Mouse (Mus musculus) left cerebral cortex, postnatal 14 days (tissue): ENCODE measurements around the gene 1700017D01Rik. TPM values are rescaled to one million over a fixed set of nuclear protein-coding genes. Genes with fewer than 3 reads are reported as not detected.

Experiments
- DNase-seq, 2 experiments: peaks; one replicate each; pipeline ENCODE4 v3.0.0; 2021 to 2022; ENCODE audit warnings: low spot score in 2 of 2, mixed read lengths in 1 of 2
- intact Hi-C: fragments of 180-260 bp; cut with DNase I; formaldehyde crosslinking; loops from one replicate; pipeline ENCODE4 v1.15.1; 2025
- total RNA-seq, 2 experiments: library from RNA; stranded (reverse); gene quantifications; 2 replicates each; pipeline ENCODE4 v1.2.3; 2021

1700017D01Rik gene
- total RNA-seq, 2 experiments from 2014 or later: not detected

DNA sequence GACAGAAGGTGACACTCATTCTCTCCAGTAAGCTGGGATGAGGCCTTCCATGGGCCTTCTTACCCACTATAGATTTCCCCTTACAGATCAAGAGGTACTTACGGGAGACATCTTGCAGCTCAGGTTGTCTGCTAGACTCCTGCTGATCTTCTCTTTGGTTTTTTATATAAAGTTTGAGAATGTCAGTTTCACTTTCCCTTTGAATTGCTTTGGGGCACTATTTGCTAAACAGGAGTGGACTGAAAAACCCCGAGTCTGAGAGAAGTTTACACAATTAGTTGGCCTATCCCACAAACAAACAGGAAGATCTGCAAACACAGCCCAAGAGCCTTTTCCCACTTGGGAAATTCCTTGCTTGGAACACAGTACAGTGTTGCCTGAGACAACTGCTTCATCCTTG is 80.4 kb downstream of the 1700017D01Rik start:
- no peak for DNase-seq
- intact Hi-C loops: no loop called here

DNA sequence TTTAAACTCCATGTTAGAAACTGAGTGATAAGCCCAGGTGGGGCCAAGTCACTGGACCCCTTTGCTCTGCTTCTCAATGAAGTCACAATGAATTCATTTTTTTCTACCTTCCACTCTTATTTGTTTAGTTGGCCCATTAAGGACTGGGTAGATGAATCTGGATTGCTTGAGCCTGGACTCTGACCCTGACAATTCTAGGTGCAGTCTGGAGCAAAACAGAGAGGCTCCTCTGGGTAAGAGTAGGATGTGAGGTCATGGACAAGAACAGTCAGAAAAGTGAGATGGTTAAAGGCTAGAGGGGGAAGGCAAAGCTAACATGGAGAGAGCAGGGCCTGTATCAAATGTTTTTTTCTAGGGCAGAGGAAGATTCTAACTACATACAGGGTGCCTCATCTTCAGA is 81.2 kb downstream of the 1700017D01Rik start:
- no peak for DNase-seq
- intact Hi-C loops: no loop called here

DNA sequence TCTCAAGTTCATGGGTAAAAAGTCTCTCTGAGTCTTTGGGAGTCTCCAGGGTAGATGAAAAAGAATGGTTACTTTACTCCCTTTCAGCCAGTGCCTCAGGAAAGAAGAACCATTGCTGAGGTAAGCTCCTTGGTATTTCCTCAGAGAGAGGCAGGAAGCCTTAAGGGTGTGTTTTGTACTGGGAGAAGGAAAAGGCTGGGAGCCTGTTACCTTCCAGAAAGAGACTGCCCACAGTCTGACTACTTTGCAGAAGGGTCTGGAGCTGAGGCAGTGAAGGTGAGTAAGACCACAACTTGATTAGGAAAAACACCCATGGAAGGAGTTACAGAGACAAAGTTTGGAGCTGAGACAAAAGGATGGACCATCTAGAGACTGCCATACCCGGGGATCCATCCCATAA is 82.2 kb downstream of the 1700017D01Rik start:
- no peak for DNase-seq
- intact Hi-C loops: no loop called here

DNA sequence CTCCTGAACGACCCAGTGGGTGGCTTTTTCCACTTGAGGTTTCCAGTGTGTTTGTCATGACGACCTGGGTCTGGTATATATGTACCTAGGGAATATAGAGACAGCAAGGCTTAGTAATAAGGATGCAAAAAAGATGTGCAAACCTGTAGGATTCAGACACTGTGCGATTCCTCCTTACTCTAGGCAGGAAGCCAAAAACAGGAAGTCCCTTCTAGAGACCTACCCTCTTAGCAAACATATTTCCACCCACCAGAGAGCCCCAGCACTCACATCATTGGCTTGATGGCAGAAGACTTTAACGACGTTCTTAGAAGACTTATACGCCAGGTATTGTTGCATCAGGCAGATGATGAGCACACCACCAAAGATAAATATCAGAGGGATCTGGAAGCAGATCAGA is 82.7 kb downstream of the 1700017D01Rik start:
- DNase-seq: no peak
- intact Hi-C loops: no loop called here

Other genes with a start within 250 kb of the 1700017D01Rik start
- gene Tmem109, start 248.9 kb downstream of the 1700017D01Rik start, total RNA-seq: 10 to 100 TPM; 41.0 to 48.8 TPM
- 100 to 1,000 TPM; 185 to 190 TPM for gene Prpf19, start 235.6 kb downstream of the 1700017D01Rik start, total RNA-seq
- not detected for gene Zp1, start 210.2 kb downstream of the 1700017D01Rik start, total RNA-seq
- gene Ptgdr2, start 193.7 kb downstream of the 1700017D01Rik start, total RNA-seq: under 1 TPM; 0.32 to 0.33 TPM
- gene Ccdc86, start 181.6 kb downstream of the 1700017D01Rik start, total RNA-seq: 1 to 10 TPM; 8.5 to 8.9 TPM
- not detected for gene Ms4a10, start 156.2 kb downstream of the 1700017D01Rik start, total RNA-seq
- gene Ms4a15, start 137.6 kb downstream of the 1700017D01Rik start, total RNA-seq: under 1 TPM in 1 of 2 experiments, not detected in 1; 0.80 TPM
- not detected for gene Ms4a18, start 112.8 kb downstream of the 1700017D01Rik start, total RNA-seq
- gene Ms4a8a, start 49.8 kb downstream of the 1700017D01Rik start, total RNA-seq: not detected
- gene 1700025F22Rik, start 34.4 kb upstream of the 1700017D01Rik start, total RNA-seq: not detected
- not detected for gene Ms4a13, start 65.9 kb upstream of the 1700017D01Rik start, total RNA-seq
- not detected for gene Ms4a12, start 101.6 kb upstream of the 1700017D01Rik start, total RNA-seq
- gene Ms4a1, start 135.4 kb upstream of the 1700017D01Rik start, total RNA-seq: under 1 TPM in 1 of 2 experiments, not detected in 1; 0.15 TPM
- not detected for gene Ms4a5, start 153.0 kb upstream of the 1700017D01Rik start, total RNA-seq
- gene Ms4a14, start 183.6 kb upstream of the 1700017D01Rik start, total RNA-seq: not detected
- under 1 TPM; 0.20 to 0.59 TPM for gene Ms4a7, start 205.3 kb upstream of the 1700017D01Rik start, total RNA-seq
- 1 to 10 TPM in 1 of 2 experiments, under 1 TPM in 1; 0.97 to 1.8 TPM for gene Ms4a4a, start 244.6 kb upstream of the 1700017D01Rik start, total RNA-seq